Mouse (Mus musculus): ENCODE data around the gene 4932438A13Rik.

DNA sequence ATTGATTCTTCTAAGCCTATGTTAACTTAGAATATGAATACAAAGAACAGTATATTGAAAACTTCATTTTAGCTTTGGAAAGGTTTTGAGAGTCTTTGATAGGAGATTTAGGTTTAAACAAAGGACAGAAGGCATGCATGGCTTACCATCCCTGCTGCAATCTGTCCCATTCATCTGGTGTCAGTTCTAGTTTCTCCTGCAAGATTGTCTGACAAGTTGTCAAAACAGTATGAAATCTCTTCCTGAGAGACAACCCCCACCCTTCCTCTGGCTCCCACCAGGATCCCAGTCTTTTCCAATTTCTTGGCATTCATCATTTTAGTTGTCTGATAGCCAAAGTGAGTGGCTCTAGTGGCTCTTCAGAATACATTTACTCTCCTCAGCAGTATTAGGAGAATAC lies 227.8 kb downstream of the 4932438A13Rik start:
- TF ChIP-seq CTCF (IDR thresholded peaks at IDR 0.05; ENCODE audit: low read depth) (no peak), EP300 (optimal IDR thresholded peaks at IDR 0.05) (no peak)
